Mouse (Mus musculus): ENCODE data around the gene Rab6a.
A peak's percentile ranks its signal among the peaks of the same experiment; 100 is the strongest.

Rab6a gene

GRCm38 (mm10) chr7:100622277-100622676, 15.1 kb downstream of the Rab6a start:
- DNase-seq (ENCODE audit: low spot score) = no peak

GRCm38 (mm10) chr7:100624538-100624937, 17.3 kb downstream of the Rab6a start:
- no peak for DNase-seq (ENCODE audit: low spot score)

GRCm38 (mm10) chr7:100637657-100638056, 30.4 kb downstream of the Rab6a start:
- no peak for DNase-seq (ENCODE audit: low spot score)

GRCm38 (mm10) chr7:100642413-100642812, 35.2 kb downstream of the Rab6a start:
- DNase-seq (ENCODE audit: low spot score) = no peak

GRCm38 (mm10) chr7:100645147-100645546, 37.9 kb downstream of the Rab6a start:
- no peak for DNase-seq (ENCODE audit: low spot score)

GRCm38 (mm10) chr7:100649095-100649494, 41.9 kb downstream of the Rab6a start:
- no peak for DNase-seq (ENCODE audit: low spot score)

- DNase-seq (ENCODE audit: low spot score) = no peak
These were observed 42.6 kb downstream of the Rab6a start for GRCm38 (mm10) chr7:100649826-100650225.

GRCm38 (mm10) chr7:100650421-100650820, 43.2 kb downstream of the Rab6a start:
- no peak for DNase-seq (ENCODE audit: low spot score)

GRCm38 (mm10) chr7:100651011-100651410, 43.8 kb downstream of the Rab6a start:
- DNase-seq (ENCODE audit: low spot score) = no peak

- DNase-seq (ENCODE audit: low spot score) = no peak
These were observed 46.5 kb downstream of the Rab6a start for GRCm38 (mm10) chr7:100653480-100654266.

GRCm38 (mm10) chr7:100654441-100654840, 47.2 kb downstream of the Rab6a start:
- no peak for DNase-seq (ENCODE audit: low spot score)

GRCm38 (mm10) chr7:100656739-100657138, 49.5 kb downstream of the Rab6a start:
- DNase-seq (ENCODE audit: low spot score) = no peak

GRCm38 (mm10) chr7:100658093-100658578, 50.9 kb downstream of the Rab6a start:
- no peak for DNase-seq (ENCODE audit: low spot score)

- DNase-seq (ENCODE audit: low spot score) = no peak
These were observed 54.1 kb downstream of the Rab6a start for GRCm38 (mm10) chr7:100661264-100661663.

- no peak for DNase-seq (ENCODE audit: low spot score)
These were observed 55.0 kb downstream of the Rab6a start, which contains the start of gene Plekhb1 for GRCm38 (mm10) chr7:100662231-100662630. Plekhb1 (minus strand) TSS chr7:100662414.

GRCm38 (mm10) chr7:100663190-100663589, 56.0 kb downstream of the Rab6a start:
- DNase-seq (ENCODE audit: low spot score) = peak; percentile 67

- no peak for DNase-seq (ENCODE audit: low spot score)
These were observed 56.6 kb downstream of the Rab6a start for GRCm38 (mm10) chr7:100663729-100664304.

GRCm38 (mm10) chr7:100670646-100671045, 63.4 kb downstream of the Rab6a start:
- DNase-seq (ENCODE audit: low spot score) = no peak

GRCm38 (mm10) chr7:100673452-100673851, 66.2 kb downstream of the Rab6a start:
- DNase-seq (ENCODE audit: low spot score) = no peak

GRCm38 (mm10) chr7:100674941-100675340, 67.7 kb downstream of the Rab6a start:
- no peak for DNase-seq (ENCODE audit: low spot score)

GRCm38 (mm10) chr7:100678052-100678451, 70.8 kb downstream of the Rab6a start:
- DNase-seq (ENCODE audit: low spot score) = no peak

GRCm38 (mm10) chr7:100678948-100679880, 72.0 kb downstream of the Rab6a start:
- DNase-seq (ENCODE audit: low spot score) = no peak

Data from spleen, adult 12 weeks (tissue).